Comparison of ENCODE assay signal across 8 mouse cellular contexts in genomic region chr3:51377878-51378664, GRCm38 (mm10). TPM values are rescaled to one million over a fixed set of nuclear protein-coding genes. Genes with fewer than 3 reads are reported as not detected.
DNase-seq lines count a peak whose midpoint lies in the region; ATAC-seq and TF ChIP-seq lines count a peak whose summit lies in the region.

No protein-coding gene starts in this region.

- peak; percentile 85 for ATAC-seq in frontal cortex, adult (ENCODE audit: low TSS enrichment)
- no peak for ATAC-seq in forebrain, embryonic 13.5 days
- 0 out of 2 replicates have a peak, but pooled peaks have one; percentile 20 for ATAC-seq in intestine, postnatal 0 days
- ATAC-seq in lung, postnatal 0 days: peak; percentile 61

- no peak for TF ChIP-seq EP300 in lung, postnatal 0 days (IDR thresholded peaks at IDR 0.05)

- DNase-seq in frontal cortex, postnatal 10 days (ENCODE audit: low spot score in 2 of 2): no peak
- peak; percentile 66 for DNase-seq in ZHBTc4 (ENCODE audit: low read depth, low spot score)
- peak; percentile 83 for DNase-seq in lung, postnatal 0 days (ENCODE audit: low spot score)
- peak; percentile 66 for DNase-seq in splenic B cell, adult 2 months (ENCODE audit: low read depth, low spot score)
- no peak for DNase-seq in left cerebral cortex, adult 8-10 months (ENCODE audit: low spot score in 2 of 2)

- TF ChIP-seq CTCF in intestine, postnatal 0 days (IDR thresholded peaks at IDR 0.05; ENCODE audit: low read depth): peak; percentile 72
- peak; percentile 76 for TF ChIP-seq CTCF in lung, postnatal 0 days (IDR thresholded peaks at IDR 0.05)

- no peaks in the 10 kb centered on the region for H3K4me1 ChIP-seq in forebrain, embryonic 13.5 days
- no peaks in the 10 kb centered on the region for H3K4me1 ChIP-seq in intestine, postnatal 0 days (replicated peaks; ENCODE audit: control insufficient read depth, insufficient read depth, low read length)
- 0 out of 2 replicates have a peak, but pooled peaks cover 4% of the 10 kb centered on the region for H3K4me1 ChIP-seq in lung, postnatal 0 days (ENCODE audit: insufficient read depth, low read depth, low read length)

- no peak overlapping the region for H3K27ac ChIP-seq in forebrain, embryonic 13.5 days
- no peak overlapping the region for H3K27ac ChIP-seq in intestine, postnatal 0 days (ENCODE audit: low read depth, low read length)
- peak overlapping the region; percentile 32; the same call in 1 of the 2 replicates for H3K27ac ChIP-seq in lung, postnatal 0 days (ENCODE audit: low read length)

- peak overlapping the region; percentile 47 for H3K4me2 ChIP-seq in forebrain, embryonic 13.5 days
- H3K4me2 ChIP-seq in intestine, postnatal 0 days (replicated peaks; ENCODE audit: low read depth): peak overlapping the region; percentile 65
- H3K4me2 ChIP-seq in lung, postnatal 0 days (replicated peaks; ENCODE audit: low read depth, low read length): peak overlapping the region; percentile 58

- H3K27me3 ChIP-seq in forebrain, embryonic 13.5 days: no peaks in the 10 kb centered on the region
- H3K27me3 ChIP-seq in intestine, postnatal 0 days (replicated peaks; ENCODE audit: control insufficient read depth, insufficient read depth, low read length): no peaks in the 10 kb centered on the region
- H3K27me3 ChIP-seq in lung, postnatal 0 days (replicated peaks; ENCODE audit: insufficient read depth, low read length): no peaks in the 10 kb centered on the region
- H3K27me3 ChIP-seq in splenic B cell, adult 2 months (ENCODE audit: control insufficient read depth, insufficient read depth, low read length, poor library complexity, severe bottlenecking): no peaks in the 10 kb centered on the region

- no peaks in the 10 kb centered on the region for H3K36me3 ChIP-seq in forebrain, embryonic 13.5 days (ENCODE audit: poor library complexity, severe bottlenecking)
- no peaks in the 10 kb centered on the region for H3K36me3 ChIP-seq in intestine, postnatal 0 days (ENCODE audit: control insufficient read depth, insufficient read depth)
- H3K36me3 ChIP-seq in lung, postnatal 0 days (ENCODE audit: insufficient read depth, low read length): no peaks in the 10 kb centered on the region
- H3K36me3 ChIP-seq in splenic B cell, adult 2 months (ENCODE audit: control insufficient read depth, insufficient read depth, low read length, poor library complexity, severe bottlenecking): no peaks in the 10 kb centered on the region

- 50% methylated on average over 31 of the region's 31 CpGs for WGBS in forebrain, embryonic 13.5 days
- 25% methylated on average over 31 of the region's 31 CpGs for WGBS in intestine, postnatal 0 days
- 17% methylated on average over 31 of the region's 31 CpGs for WGBS in lung, postnatal 0 days

- peak overlapping the region; percentile 20; the same call in 1 of the 2 replicates for H3K4me3 ChIP-seq in forebrain, embryonic 13.5 days
- peak overlapping the region; percentile 41 for H3K4me3 ChIP-seq in intestine, postnatal 0 days (ENCODE audit: low read depth, low read length)
- H3K4me3 ChIP-seq in lung, postnatal 0 days (ENCODE audit: low read depth, low read length): peak overlapping the region; percentile 45

- H3K9ac ChIP-seq in forebrain, embryonic 13.5 days: no peak overlapping the region
- H3K9ac ChIP-seq in intestine, postnatal 0 days (ENCODE audit: low read depth, low read length): no peak overlapping the region
- H3K9ac ChIP-seq in lung, postnatal 0 days (replicated peaks; ENCODE audit: low read depth): 0 out of 2 replicates have a peak overlapping the region, but pooled peaks have one; percentile 12

- H3K9me3 ChIP-seq in forebrain, embryonic 13.5 days (replicated peaks): 0 out of 2 replicates have a peak, but pooled peaks cover 2% of the 10 kb centered on the region
- no peaks in the 10 kb centered on the region for H3K9me3 ChIP-seq in intestine, postnatal 0 days (ENCODE audit: control insufficient read depth)
- H3K9me3 ChIP-seq in lung, postnatal 0 days (ENCODE audit: low read length): no peaks in the 10 kb centered on the region

RNA-seq across cellular contexts. Expression of gene Mgarp, which starts 18.5 kb away (rescaled TPM):
- 1.5 and 2.2 TPM in 2 replicates for polyA plus RNA-seq in forebrain, embryonic 13.5 days (2015; fragmentation: Nextera tagmentation; extraction: Ambion mirVana)
- 0.41 and 0.59 TPM in 2 replicates for polyA plus RNA-seq in intestine, postnatal 0 days (2015; fragmentation: Nextera tagmentation; extraction: Ambion mirVana)
- polyA plus RNA-seq in lung, postnatal 0 days (2015; fragmentation: Nextera tagmentation; extraction: Ambion mirVana): not detected in 2 replicates
- total RNA-seq in left cerebral cortex, adult 8-10 months (2022): under 1 TPM in 2 of 4 experiments, not detected in 2; 0.42 to 0.59 TPM

RNA-seq across cellular contexts. Expression of gene Ndufc1, which starts 30.7 kb away (rescaled TPM):
- 798 and 924 TPM in 2 replicates for polyA plus RNA-seq in forebrain, embryonic 13.5 days (2015; fragmentation: Nextera tagmentation; extraction: Ambion mirVana)
- 1,384 and 1,395 TPM in 2 replicates for polyA plus RNA-seq in intestine, postnatal 0 days (2015; fragmentation: Nextera tagmentation; extraction: Ambion mirVana)
- polyA plus RNA-seq in lung, postnatal 0 days (2015; fragmentation: Nextera tagmentation; extraction: Ambion mirVana): 498 and 517 TPM in 2 replicates
- 100 to 1,000 TPM; 289 to 306 (median 295) TPM for total RNA-seq in left cerebral cortex, adult 8-10 months (2022)

RNA-seq across cellular contexts. Expression of gene Naa15, which starts 36.9 kb away (rescaled TPM):
- 59.8 and 60.5 TPM in 2 replicates for polyA plus RNA-seq in forebrain, embryonic 13.5 days (2015; fragmentation: Nextera tagmentation; extraction: Ambion mirVana)
- 14.4 and 16.3 TPM in 2 replicates for polyA plus RNA-seq in intestine, postnatal 0 days (2015; fragmentation: Nextera tagmentation; extraction: Ambion mirVana)
- polyA plus RNA-seq in lung, postnatal 0 days (2015; fragmentation: Nextera tagmentation; extraction: Ambion mirVana): 12.7 and 16.9 TPM in 2 replicates
- total RNA-seq in left cerebral cortex, adult 8-10 months (2022): 10 to 100 TPM; 40.1 to 54.8 (median 43.8) TPM

RNA-seq across cellular contexts. Expression of gene Elf2, which starts 37.6 kb away (rescaled TPM):
- 55.9 and 60.1 TPM in 2 replicates for polyA plus RNA-seq in forebrain, embryonic 13.5 days (2015; fragmentation: Nextera tagmentation; extraction: Ambion mirVana)
- polyA plus RNA-seq in intestine, postnatal 0 days (2015; fragmentation: Nextera tagmentation; extraction: Ambion mirVana): 38.6 and 40.7 TPM in 2 replicates
- 55.8 and 62.6 TPM in 2 replicates for polyA plus RNA-seq in lung, postnatal 0 days (2015; fragmentation: Nextera tagmentation; extraction: Ambion mirVana)
- total RNA-seq in left cerebral cortex, adult 8-10 months (2022): 10 to 100 TPM; 57.8 to 67.7 (median 60.8) TPM

Comparison
In these comparisons a context has a peak if more than half of its experiments do, and no peak if none do; other contexts are left out.
1. DNase-seq: peak in ZHBTc4 (single experiment), lung, postnatal 0 days (single experiment) and splenic B cell, adult 2 months (single experiment); none in frontal cortex, postnatal 10 days (0 of 2) and left cerebral cortex, adult 8-10 months (0 of 2).
2. Peak in every context shown above with its lines, with median percentiles within 50 percentile points of each other: H3K4me2 ChIP-seq and H3K4me3 ChIP-seq.